Mouse (Mus musculus) neural tube, embryonic 12.5 days (tissue): ENCODE data around the gene Tm6sf1. TPM values are rescaled to one million over a fixed set of nuclear protein-coding genes. Genes with fewer than 3 reads are reported as not detected.

Source experiments
- ATAC-seq: fragments of 200-750 bp; cut with Nextera tagmentation; 2 replicates; pipeline ENCODE4 v1.8.0; 2017; ENCODE audit warnings: low read depth, mild to moderate bottlenecking, moderate TSS enrichment, moderate library complexity; ENCODE audit not compliant: low FRiP score
- H3K27ac ChIP-seq: fragments of 300-500 bp; sonication (generic); 2 replicates; pipeline ENCODE4 v1.5.1; 2016
- H3K27me3 ChIP-seq: fragments of 300-500 bp; sonication (generic); replicated peaks from 2 replicates; pipeline ENCODE4 v1.6.1; 2016; ENCODE audit warnings: mild to moderate bottlenecking
- H3K36me3 ChIP-seq: fragments of 300-500 bp; sonication (generic); 2 replicates; pipeline ENCODE4 v1.6.1; 2016; ENCODE audit warnings: mild to moderate bottlenecking
- H3K4me1 ChIP-seq: fragments of 300-500 bp; sonication (generic); 2 replicates; pipeline ENCODE4 v1.6.1; 2016
- H3K4me2 ChIP-seq: fragments of 300-500 bp; sonication (generic); replicated peaks from 2 replicates; pipeline ENCODE4 v1.6.1; 2016; ENCODE audit warnings: mild to moderate bottlenecking
- H3K4me3 ChIP-seq: fragments of 300-500 bp; sonication (generic); 2 replicates; pipeline ENCODE4 v1.5.1; 2016
- H3K9ac ChIP-seq: fragments of 300-500 bp; sonication (generic); 2 replicates; pipeline ENCODE4 v1.6.1; 2016; ENCODE audit warnings: mild to moderate bottlenecking
- H3K9me3 ChIP-seq: fragments of 300-500 bp; sonication (generic); 2 replicates; pipeline ENCODE4 v1.6.1; 2016; ENCODE audit warnings: mild to moderate bottlenecking
- WGBS: fragments of 180-500 bp; shearing (Covaris S2); methylation state at CpG from one replicate; pipeline ENCODE4 v1.1.7; 2016; 5-methylcytosine and 5-hydroxymethylcytosine counted together
- polyA plus RNA-seq: library from polyadenylated mRNA; unstranded; fragments of >200 nt; fragmentation: Nextera tagmentation; extraction: Ambion mirVana; gene quantifications from 2 replicates; pipeline ENCODE4 v1.2.1, GENCODE M21; 2016

Tm6sf1 gene
- polyA plus RNA-seq, 1 experiment from 2014 or later: 16.6 TPM

DNA sequence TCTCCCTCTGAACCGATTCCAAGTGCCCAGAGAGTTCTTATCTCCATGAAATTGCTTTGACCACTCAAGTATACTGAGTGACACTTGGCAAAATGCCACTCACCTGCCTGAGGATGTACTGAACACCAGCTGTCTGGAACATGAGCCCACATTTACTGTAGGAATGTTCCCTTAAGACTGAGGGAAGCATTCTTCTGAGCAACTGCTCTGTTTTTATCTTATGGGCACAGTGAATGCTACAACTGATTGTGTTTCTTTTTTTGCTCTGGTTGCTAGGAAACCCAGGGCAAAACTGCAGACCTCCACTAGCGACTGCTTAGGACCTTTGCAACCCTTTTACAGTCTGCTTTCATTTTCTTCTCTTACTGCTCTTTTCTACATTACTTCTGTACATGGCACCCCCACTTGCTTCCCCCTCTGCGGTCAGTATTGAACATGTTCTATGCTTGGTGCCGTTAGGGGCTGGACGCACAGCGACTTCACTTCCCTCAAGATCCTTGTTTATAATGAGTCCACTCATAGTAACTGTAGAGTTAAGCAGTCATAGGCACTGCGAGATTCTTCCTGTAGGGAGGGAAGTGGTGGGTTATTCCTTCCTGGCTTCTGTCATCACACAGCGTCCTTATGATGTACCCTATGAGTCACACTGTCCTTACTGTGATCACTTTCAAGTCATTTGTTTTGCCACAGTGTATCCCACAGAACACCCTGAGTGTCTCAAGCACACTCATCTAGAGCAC lies 4.1 kb upstream of the Tm6sf1 start:
- Histone ChIP-seq H3K4me1 (peaks cover 22% of the 10 kb centered on the region; the same call in 1 of the 2 replicates), H3K9ac (no peak overlapping the region), H3K4me3 (no peak overlapping the region), H3K27me3 (peaks cover 8% of the 10 kb centered on the region; the same call in 1 of the 2 replicates), H3K36me3 (no peaks in the 10 kb centered on the region), H3K9me3 (no peaks in the 10 kb centered on the region), H3K27ac (no peak overlapping the region), H3K4me2 (no peak overlapping the region)
- ATAC-seq: no peak
- WGBS: 73% methylated on average over 8 of the region's 8 CpGs

DNA sequence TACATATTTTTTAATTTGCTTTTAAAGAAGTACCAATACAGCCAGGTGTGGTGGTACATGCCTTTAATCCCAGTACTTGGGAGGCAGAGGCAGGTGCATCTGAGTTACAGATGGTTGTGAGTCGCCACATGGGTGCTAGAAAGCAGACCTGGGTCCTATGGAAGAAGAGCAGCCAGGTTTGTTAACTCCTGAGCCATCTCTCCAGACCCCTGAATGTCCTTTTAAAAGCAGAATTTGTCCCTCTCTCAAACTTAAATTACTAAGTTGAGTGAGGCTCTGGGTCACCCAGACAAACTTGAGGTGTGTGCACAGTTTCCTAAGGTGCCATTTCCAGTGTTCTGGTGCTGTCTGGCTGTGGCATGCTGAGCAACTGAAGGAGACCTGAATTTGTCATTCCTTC lies 3.1 kb upstream of the Tm6sf1 start, which contains the start of gene Gm10160:
Gene Gm10160, minus strand, starts transcription at position 101 of the 400 bp plus-strand sequence.
- 65% methylated on average over 1 of the region's 1 CpGs for WGBS
- Histone ChIP-seq H3K27me3 (peaks cover 10% of the 10 kb centered on the region; the same call in 1 of the 2 replicates), H3K4me3 (no peak within 1 kb of the TSS), H3K36me3 (no peaks in the 10 kb centered on the region), H3K4me1 (peaks cover 25% of the 10 kb centered on the region; the same call in 1 of the 2 replicates), H3K4me2 (no peak within 1 kb of the TSS), H3K9me3 (no peaks in the 10 kb centered on the region), H3K9ac (no peak within 1 kb of the TSS), H3K27ac (no peak within 1 kb of the TSS)
- ATAC-seq: no peak

DNA sequence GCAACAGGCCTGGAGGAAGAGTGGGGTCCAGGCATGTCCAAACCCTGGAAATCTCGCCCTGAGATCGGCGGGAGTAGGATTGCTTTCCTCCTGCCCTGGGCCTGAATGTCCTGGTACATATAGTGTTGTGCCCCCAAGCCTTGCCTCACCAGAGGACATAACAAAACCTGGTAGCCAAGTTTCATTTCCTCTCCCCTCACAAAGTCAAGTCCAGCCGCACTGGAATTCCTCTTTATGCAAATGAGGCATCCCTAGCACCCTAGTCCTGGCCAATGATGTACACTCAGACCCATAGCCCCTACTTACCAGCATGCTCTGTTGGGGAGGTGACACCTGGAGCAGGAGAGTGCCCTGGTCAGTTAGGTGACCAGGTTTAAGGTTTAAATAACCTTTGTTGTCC lies 2.6 kb upstream of the Tm6sf1 start:
- H3K4me1 ChIP-seq: peaks cover 25% of the 10 kb centered on the region; the same call in 1 of the 2 replicates
- H3K36me3 ChIP-seq: no peaks in the 10 kb centered on the region
- H3K9ac ChIP-seq: no peak overlapping the region
- no peak overlapping the region for H3K27ac ChIP-seq
- 71% methylated on average over 4 of the region's 4 CpGs for WGBS
- ATAC-seq: no peak
- no peak overlapping the region for H3K4me2 ChIP-seq
- H3K27me3 ChIP-seq: peaks cover 10% of the 10 kb centered on the region; the same call in 1 of the 2 replicates
- H3K4me3 ChIP-seq: no peak overlapping the region
- no peaks in the 10 kb centered on the region for H3K9me3 ChIP-seq

DNA sequence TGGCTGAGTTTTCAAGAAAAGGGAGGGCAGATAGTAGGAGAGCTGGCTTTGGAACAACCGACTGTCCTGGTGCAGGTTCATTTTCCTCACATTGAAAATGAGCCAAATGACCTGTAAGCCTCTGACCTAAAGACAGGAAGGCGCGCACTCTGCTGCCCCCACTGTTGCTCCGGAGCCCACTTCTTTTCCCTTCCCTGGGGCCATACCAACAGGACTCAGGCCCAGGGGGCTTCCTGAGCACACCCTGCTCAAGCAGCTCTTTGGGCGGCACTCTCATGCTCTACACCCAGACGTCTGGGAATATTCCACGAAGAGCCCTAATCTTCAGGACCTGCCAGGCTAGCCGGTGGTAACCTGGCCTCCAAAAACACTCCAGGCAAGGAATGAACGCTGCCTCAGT lies 565 bp upstream of the Tm6sf1 start:
- ATAC-seq: no peak
- peaks cover 25% of the 10 kb centered on the region; the same call in 1 of the 2 replicates for H3K4me1 ChIP-seq
- no peaks in the 10 kb centered on the region for H3K9me3 ChIP-seq
- H3K4me3 ChIP-seq: no peak overlapping the region
- H3K27ac ChIP-seq: no peak overlapping the region
- H3K9ac ChIP-seq: no peak overlapping the region
- H3K4me2 ChIP-seq: peak overlapping the region; percentile 99
- WGBS: 2% methylated on average over 9 of the region's 9 CpGs
- H3K36me3 ChIP-seq: no peaks in the 10 kb centered on the region
- H3K27me3 ChIP-seq: peaks cover 10% of the 10 kb centered on the region; the same call in 1 of the 2 replicates

DNA sequence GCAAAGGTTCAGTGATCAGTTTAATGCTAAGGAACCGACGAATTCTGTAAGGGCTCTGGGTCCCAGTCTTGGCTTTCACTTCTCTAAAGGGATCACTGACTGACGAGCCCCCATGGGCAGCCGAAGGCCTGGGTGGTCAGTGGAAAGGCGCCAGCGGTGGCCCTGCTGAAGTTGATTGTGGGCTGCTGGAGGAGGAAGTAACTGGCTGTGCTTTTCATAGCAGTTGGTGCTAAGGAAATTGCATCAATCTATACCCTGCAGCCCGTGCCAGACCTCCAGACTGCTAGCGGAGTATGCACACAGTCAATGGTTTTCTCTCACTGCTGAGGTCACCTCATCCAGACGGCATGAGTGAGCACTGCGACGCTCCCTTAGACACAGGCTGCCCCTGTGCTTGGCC lies 1.3 kb downstream of the Tm6sf1 start:
- WGBS: 50% methylated on average over 11 of the region's 11 CpGs
- H3K9ac ChIP-seq: 0 out of 2 replicates have a peak overlapping the region, but pooled peaks have one; percentile 67
- H3K36me3 ChIP-seq: no peaks in the 10 kb centered on the region
- H3K27ac ChIP-seq: no peak overlapping the region
- H3K9me3 ChIP-seq: no peaks in the 10 kb centered on the region
- peaks cover 10% of the 10 kb centered on the region; the same call in 1 of the 2 replicates for H3K27me3 ChIP-seq
- 0 out of 2 replicates have a peak overlapping the region, but pooled peaks have one; percentile 9 for H3K4me3 ChIP-seq
- peak overlapping the region; percentile 99 for H3K4me2 ChIP-seq
- no peak for ATAC-seq
- H3K4me1 ChIP-seq: peaks cover 19% of the 10 kb centered on the region; the same call in 1 of the 2 replicates

DNA sequence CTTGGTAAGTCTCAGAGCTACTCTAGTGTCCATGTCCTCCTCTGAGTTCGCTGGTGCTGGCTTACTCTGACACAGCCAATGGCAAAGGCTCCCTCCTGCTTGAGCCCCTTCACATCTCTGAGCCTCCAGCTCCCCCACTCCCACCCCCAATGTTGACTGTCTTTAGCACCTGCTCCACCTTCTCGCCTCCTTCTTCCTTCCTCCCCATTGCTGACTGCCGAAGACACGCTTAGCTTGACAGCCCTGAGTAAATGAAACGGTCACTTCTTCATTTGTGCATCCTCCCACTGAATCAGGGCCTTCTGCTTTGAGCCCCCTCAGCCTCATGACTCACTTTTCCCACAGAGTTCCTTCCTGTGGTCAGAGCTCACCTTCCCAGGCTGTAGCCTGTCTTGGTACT lies 2.2 kb downstream of the Tm6sf1 start:
- Histone ChIP-seq H3K9me3 (no peaks in the 10 kb centered on the region), H3K27ac (no peak overlapping the region), H3K36me3 (no peaks in the 10 kb centered on the region), H3K4me2 (peak overlapping the region; percentile 99; the same call in 1 of the 2 replicates), H3K4me3 (no peak overlapping the region), H3K4me1 (peaks cover 19% of the 10 kb centered on the region; the same call in 1 of the 2 replicates), H3K27me3 (peaks cover 10% of the 10 kb centered on the region; the same call in 1 of the 2 replicates), H3K9ac (no peak overlapping the region)
- ATAC-seq: no peak
- 82% methylated on average over 5 of the region's 5 CpGs for WGBS

DNA sequence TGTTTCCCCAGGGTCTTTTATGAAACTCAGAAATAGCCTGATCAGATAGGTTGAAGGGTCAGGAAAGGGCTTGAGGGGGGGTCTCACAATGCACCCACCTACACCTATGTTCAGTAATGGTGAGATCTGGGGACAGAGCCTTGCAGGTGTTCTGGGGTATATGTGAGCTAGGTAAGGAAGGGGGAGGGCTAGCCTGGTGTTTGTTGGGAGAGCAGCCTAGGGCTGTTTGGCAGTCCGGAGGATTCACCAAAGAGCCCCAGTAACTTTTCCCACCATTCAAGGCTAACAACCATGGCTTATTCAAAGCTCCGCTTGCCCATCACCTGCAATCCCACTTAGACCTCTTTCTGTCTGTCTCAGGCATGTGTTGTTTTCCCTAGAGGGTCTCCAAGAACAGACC lies 2.7 kb downstream of the Tm6sf1 start:
- Histone ChIP-seq H3K4me2 (0 out of 2 replicates have a peak overlapping the region, but pooled peaks have one; percentile 99), H3K27ac (no peak overlapping the region), H3K4me3 (no peak overlapping the region), H3K27me3 (peaks cover 10% of the 10 kb centered on the region; the same call in 1 of the 2 replicates), H3K36me3 (no peaks in the 10 kb centered on the region), H3K9ac (no peak overlapping the region), H3K9me3 (no peaks in the 10 kb centered on the region), H3K4me1 (peaks cover 19% of the 10 kb centered on the region; the same call in 1 of the 2 replicates)
- ATAC-seq: no peak
- 82% methylated on average over 2 of the region's 2 CpGs for WGBS

DNA sequence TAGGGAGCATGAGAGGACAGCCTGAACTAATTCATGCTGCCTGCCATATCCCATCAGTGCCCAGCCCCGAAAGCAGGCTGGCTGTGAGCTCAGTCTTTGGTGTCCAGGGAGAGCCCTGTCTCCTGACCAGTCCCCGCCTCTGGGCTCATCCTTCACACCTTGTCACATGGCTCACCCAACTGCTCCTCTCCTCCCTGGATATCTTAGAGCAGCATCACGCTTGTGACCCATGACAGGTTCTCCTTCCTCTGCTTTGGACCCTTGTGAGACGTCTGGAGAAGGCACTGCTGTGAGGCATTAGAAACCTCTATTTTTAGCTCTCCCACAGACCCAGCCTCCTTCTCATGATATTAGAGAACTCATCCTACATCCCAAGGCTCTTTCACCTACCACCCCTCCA lies 3.1 kb downstream of the Tm6sf1 start:
- Histone ChIP-seq H3K4me3 (no peak overlapping the region), H3K4me2 (no peak overlapping the region), H3K27ac (no peak overlapping the region), H3K36me3 (no peaks in the 10 kb centered on the region), H3K27me3 (peaks cover 10% of the 10 kb centered on the region; the same call in 1 of the 2 replicates), H3K9ac (no peak overlapping the region), H3K4me1 (peaks cover 19% of the 10 kb centered on the region; the same call in 1 of the 2 replicates), H3K9me3 (no peaks in the 10 kb centered on the region)
- 88% methylated on average over 4 of the region's 4 CpGs for WGBS
- ATAC-seq: no peak

DNA sequence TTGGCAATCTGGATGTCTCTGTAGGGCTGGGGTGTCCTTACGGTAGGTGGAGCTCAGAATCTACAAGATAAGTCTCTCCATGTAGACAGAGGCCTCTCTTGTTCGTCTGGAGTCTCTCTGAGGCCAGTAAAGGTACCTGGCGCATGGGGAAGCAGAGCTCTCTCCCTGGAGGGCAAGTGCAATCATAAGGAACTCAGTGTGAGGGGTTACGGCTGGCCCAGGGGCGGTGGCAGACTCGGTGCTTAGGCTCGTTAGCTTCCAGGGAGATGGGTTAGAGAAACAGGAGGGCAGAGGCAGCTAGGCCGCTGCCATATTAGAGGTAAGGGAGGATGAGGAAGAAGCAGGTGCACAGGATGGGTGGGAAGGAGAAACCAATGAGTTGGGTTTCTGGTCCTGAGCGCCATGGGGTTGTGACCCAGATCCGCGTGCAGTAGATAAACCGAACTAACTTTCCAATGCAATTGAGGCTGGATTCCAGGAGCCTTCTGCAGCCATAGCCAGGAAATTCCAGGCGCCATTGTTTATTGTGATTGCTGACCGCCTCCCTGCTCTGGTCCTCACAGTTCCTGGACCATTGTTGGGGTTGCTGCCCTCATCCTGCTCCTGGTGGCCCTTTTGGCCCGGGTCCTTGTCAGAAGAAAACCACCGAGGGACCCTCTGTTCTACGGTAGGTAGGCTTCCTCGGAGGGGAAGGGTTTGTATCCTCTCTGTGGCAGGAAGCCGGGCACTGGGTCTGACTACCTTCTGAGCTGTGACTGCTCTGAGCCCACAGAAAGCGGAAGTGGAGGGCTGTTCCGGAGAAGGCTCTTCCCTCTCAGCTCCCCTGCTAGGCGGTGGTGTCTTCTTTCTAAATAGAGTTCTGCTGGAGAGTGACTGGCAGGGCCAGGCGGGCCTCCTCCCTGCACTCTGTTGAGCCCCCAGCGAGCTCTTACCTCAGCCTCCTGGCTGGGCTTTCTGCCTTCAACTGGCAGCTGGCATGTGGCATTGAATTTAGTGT lies 4.1 kb downstream of the Tm6sf1 start:
- peaks cover 19% of the 10 kb centered on the region; the same call in 1 of the 2 replicates for H3K4me1 ChIP-seq
- no peak overlapping the region for H3K4me2 ChIP-seq
- H3K4me3 ChIP-seq: no peak overlapping the region
- H3K9ac ChIP-seq: no peak overlapping the region
- H3K27ac ChIP-seq: no peak overlapping the region
- no peaks in the 10 kb centered on the region for H3K36me3 ChIP-seq
- 72% methylated on average over 24 of the region's 24 CpGs for WGBS
- H3K9me3 ChIP-seq: no peaks in the 10 kb centered on the region
- peaks cover 6% of the 10 kb centered on the region; the same call in 1 of the 2 replicates for H3K27me3 ChIP-seq
- no peak for ATAC-seq

DNA sequence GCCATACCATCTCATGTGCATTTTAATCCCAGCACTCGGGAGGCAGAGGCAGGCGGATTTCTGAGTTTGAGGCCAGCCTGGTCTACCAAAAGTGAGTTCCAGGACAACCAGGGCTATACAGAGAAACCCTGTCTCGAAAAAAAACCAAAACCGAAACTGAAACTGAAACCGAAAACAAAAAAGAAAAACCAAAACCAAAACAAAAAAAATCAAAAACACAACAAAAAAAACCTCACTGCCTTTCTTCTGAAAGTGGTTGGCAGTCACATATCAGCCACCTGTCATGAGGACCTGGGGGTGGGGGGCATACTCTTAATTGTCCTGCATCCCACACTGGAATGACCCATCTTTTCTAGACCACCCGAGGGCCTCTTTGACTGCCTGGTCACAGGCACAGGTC lies 5.8 kb downstream of the Tm6sf1 start:
- H3K27me3 ChIP-seq: peaks cover 3% of the 10 kb centered on the region; the same call in 1 of the 2 replicates

DNA sequence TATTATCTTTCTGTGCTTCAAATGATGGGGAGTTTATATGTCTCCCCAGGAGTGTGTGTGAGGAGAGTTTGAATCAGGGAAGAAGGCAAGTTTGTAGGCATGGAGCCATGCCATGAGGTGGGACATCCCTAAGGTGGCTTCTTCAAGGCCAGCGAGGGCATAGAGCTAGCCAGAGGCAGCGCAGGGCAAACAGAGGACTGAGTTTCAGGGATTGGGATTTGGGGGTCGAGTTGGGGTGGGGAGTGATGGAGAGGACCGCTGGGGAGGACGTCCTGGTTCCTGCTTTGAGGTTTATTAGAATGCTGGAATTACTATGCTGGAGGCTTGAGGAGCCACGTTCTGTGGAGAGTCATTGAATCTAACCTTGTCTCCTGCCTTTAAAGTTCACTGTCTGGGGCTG lies 7.1 kb downstream of the Tm6sf1 start:
- Histone ChIP-seq H3K27me3 (no peaks in the 10 kb centered on the region), H3K4me3 (no peak overlapping the region), H3K9ac (no peak overlapping the region), H3K36me3 (no peaks in the 10 kb centered on the region), H3K4me2 (no peak overlapping the region), H3K9me3 (no peaks in the 10 kb centered on the region), H3K4me1 (no peaks in the 10 kb centered on the region), H3K27ac (no peak overlapping the region)
- WGBS: 90% methylated on average over 6 of the region's 6 CpGs
- no peak for ATAC-seq

More for the DNA sequence above, 5.8 kb downstream of the Tm6sf1 start:
- Histone ChIP-seq H3K9ac (no peak overlapping the region), H3K4me3 (no peak overlapping the region), H3K27ac (no peak overlapping the region), H3K36me3 (no peaks in the 10 kb centered on the region), H3K4me1 (peaks cover 5% of the 10 kb centered on the region; the same call in 1 of the 2 replicates), H3K4me2 (no peak overlapping the region), H3K9me3 (no peaks in the 10 kb centered on the region)
- WGBS: 94% methylated on average over 6 of the region's 6 CpGs
- no peak for ATAC-seq
